Mouse (Mus musculus) limb, embryonic 11.5 days (tissue): ENCODE data around the gene Vars2. TPM values are rescaled to one million over a fixed set of nuclear protein-coding genes. Genes with fewer than 3 reads are reported as not detected.
A peak's percentile ranks its signal among the peaks of the same experiment; 100 is the strongest.

ENCODE experiments used
- ATAC-seq: fragments of 200-750 bp; cut with Nextera tagmentation; 2 replicates; pipeline ENCODE4 v1.8.0; 2017; ENCODE audit warnings: low read depth; ENCODE audit not compliant: insufficient number of reproducible peaks, low FRiP score, low TSS enrichment
- DNase-seq: peaks from one replicate; pipeline ENCODE4 v3.0.0-alpha.2; 2015; ENCODE audit warnings: low spot score
- H3K27ac ChIP-seq: fragments of 300-500 bp; sonication (generic); replicated peaks from 2 replicates; pipeline ENCODE4 v1.5.1; 2014; ENCODE audit warnings: low read depth, mild to moderate bottlenecking, low read length
- H3K27me3 ChIP-seq: fragments of 300-500 bp; sonication (generic); 2 replicates; pipeline ENCODE4 v1.6.1; 2014; ENCODE audit warnings: mild to moderate bottlenecking, low read length, mixed read lengths; ENCODE audit not compliant: control insufficient read depth, insufficient read depth
- H3K36me3 ChIP-seq: fragments of 300-500 bp; sonication (generic); 2 replicates; pipeline ENCODE4 v1.6.1; 2014; ENCODE audit warnings: mild to moderate bottlenecking, low read length, moderate library complexity, mixed read lengths; ENCODE audit not compliant: control insufficient read depth, insufficient read depth
- H3K4me1 ChIP-seq: fragments of 300-500 bp; sonication (generic); 2 replicates; pipeline ENCODE4 v1.6.1; 2014; ENCODE audit warnings: low read length, mixed read lengths; ENCODE audit not compliant: control insufficient read depth, insufficient read depth
- H3K4me2 ChIP-seq: fragments of 300-500 bp; sonication (generic); 2 replicates; pipeline ENCODE4 v1.6.1; 2014; ENCODE audit warnings: low read depth, mild to moderate bottlenecking, moderate library complexity; ENCODE audit not compliant: severe bottlenecking
- H3K4me3 ChIP-seq: fragments of 300-500 bp; sonication (generic); 2 replicates; pipeline ENCODE4 v1.5.1; 2014; ENCODE audit warnings: low read depth, low read length
- H3K9ac ChIP-seq: fragments of 300-500 bp; sonication (generic); 2 replicates; pipeline ENCODE4 v1.6.1; 2014; ENCODE audit warnings: mild to moderate bottlenecking, low read length
- H3K9me3 ChIP-seq: fragments of 300-500 bp; sonication (generic); 2 replicates; pipeline ENCODE4 v1.6.1; 2016; ENCODE audit warnings: low read length; ENCODE audit not compliant: control insufficient read depth
- WGBS: fragments of 180-500 bp; shearing (Covaris S2); extraction: QIAGEN DNeasy Blood & Tissue Kit; methylation state at CpG from one replicate; pipeline ENCODE4 v1.1.7; 2014; 5-methylcytosine and 5-hydroxymethylcytosine counted together
- polyA plus RNA-seq: library from polyadenylated mRNA; unstranded; fragments of >200 nt; fragmentation: Nextera tagmentation; extraction: Ambion mirVana; gene quantifications from 2 replicates; pipeline ENCODE4 v1.2.1, GENCODE M21; 2014

The Vars2 gene
- polyA plus RNA-seq, 1 experiment from 2014 or later, result 17.6 TPM

- no peak overlapping the region for H3K9ac ChIP-seq
- WGBS, result 3% methylated on average over 15 of the region's 15 CpGs
Measured at GRCm38 (mm10) chr17:35635699-35636111, 31.7 kb downstream of the Vars2 start.

DNA sequence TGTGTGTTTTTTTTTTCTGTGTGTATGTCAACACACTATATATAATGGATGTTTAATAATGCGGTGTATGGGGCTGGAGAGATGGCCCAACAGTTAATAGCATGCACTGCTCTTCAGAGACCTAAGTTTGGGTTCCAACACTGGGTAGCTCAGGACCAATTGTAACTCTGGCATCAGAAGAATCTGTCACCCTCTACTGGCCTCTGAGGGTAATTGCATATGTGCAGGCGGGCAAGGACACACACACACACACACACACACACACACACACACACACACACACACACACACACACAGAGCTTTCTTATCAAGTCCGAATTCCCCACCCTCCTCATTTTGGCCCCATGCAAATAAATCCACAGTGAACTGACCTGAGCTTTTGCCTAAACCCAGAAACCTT lies 32.2 kb downstream of the Vars2 start:
- Histone ChIP-seq H3K36me3 (no peaks in the 10 kb centered on the region), H3K27ac (no peak overlapping the region), H3K27me3 (peaks cover 4% of the 10 kb centered on the region; the same call in 1 of the 2 replicates), H3K4me2 (no peak overlapping the region), H3K9me3 (no peaks in the 10 kb centered on the region), H3K9ac (no peak overlapping the region), H3K4me3 (no peak overlapping the region), H3K4me1 (no peaks in the 10 kb centered on the region)
- ATAC-seq (no peak), DNase-seq (no peak)
- WGBS, result 75% methylated on average over 3 of the region's 3 CpGs

More at GRCm38 (mm10) chr17:35635699-35636111, 31.7 kb downstream of the Vars2 start:
- ATAC-seq, result no peak
- H3K27me3 ChIP-seq, result peaks cover 4% of the 10 kb centered on the region; the same call in 1 of the 2 replicates
- H3K27ac ChIP-seq, result no peak overlapping the region
- no peaks in the 10 kb centered on the region for H3K4me1 ChIP-seq
- no peaks in the 10 kb centered on the region for H3K36me3 ChIP-seq
- DNase-seq, result peak; percentile 81
- peak overlapping the region; percentile 16 for H3K4me3 ChIP-seq
- no peaks in the 10 kb centered on the region for H3K9me3 ChIP-seq
- peak overlapping the region; percentile 57 for H3K4me2 ChIP-seq

GRCm38 (mm10) chr17:35633992-35634391 lies 33.4 kb downstream of the Vars2 start:
- Histone ChIP-seq H3K4me2 (no peak overlapping the region), H3K36me3 (no peaks in the 10 kb centered on the region), H3K27me3 (peaks cover 4% of the 10 kb centered on the region; the same call in 1 of the 2 replicates), H3K9me3 (no peaks in the 10 kb centered on the region), H3K4me3 (no peak overlapping the region), H3K9ac (no peak overlapping the region), H3K27ac (no peak overlapping the region), H3K4me1 (no peaks in the 10 kb centered on the region)
- 12% methylated on average over 1 of the region's 1 CpGs for WGBS
- DNase-seq (peak; percentile 41), ATAC-seq (no peak)

- no peaks in the 10 kb centered on the region for H3K9me3 ChIP-seq
- H3K9ac ChIP-seq, result no peak within 1 kb of the TSS
- no peaks in the 10 kb centered on the region for H3K4me1 ChIP-seq
- H3K27ac ChIP-seq, result no peak within 1 kb of the TSS
- H3K27me3 ChIP-seq, result no peaks in the 10 kb centered on the region
- 82% methylated on average over 7 of the region's 7 CpGs for WGBS
- H3K4me2 ChIP-seq, result no peak within 1 kb of the TSS
- ATAC-seq, result no peak
- H3K36me3 ChIP-seq, result no peaks in the 10 kb centered on the region
- DNase-seq, result no peak
- no peak within 1 kb of the TSS for H3K4me3 ChIP-seq
Measured at GRCm38 (mm10) chr17:35626537-35626936, 40.9 kb downstream of the Vars2 start, which contains the start of gene Gm9573. Gm9573 (minus strand) TSS chr17:35626637.

GRCm38 (mm10) chr17:35617127-35617526 lies 50.3 kb downstream of the Vars2 start:
- Histone ChIP-seq H3K36me3 (no peaks in the 10 kb centered on the region), H3K4me3 (no peak overlapping the region), H3K27ac (no peak overlapping the region), H3K27me3 (no peaks in the 10 kb centered on the region), H3K9me3 (no peaks in the 10 kb centered on the region), H3K9ac (no peak overlapping the region), H3K4me2 (no peak overlapping the region), H3K4me1 (no peaks in the 10 kb centered on the region)
- WGBS, result 75% methylated on average over 4 of the region's 4 CpGs
- DNase-seq, result no peak
- ATAC-seq, result no peak

Other genes with a start within 250 kb of the Vars2 start
- gene H2-Q6, start 242.7 kb downstream of the Vars2 start, polyA plus RNA-seq, result 2.5 and 3.1 TPM in 2 replicates
- 23.3 and 25.7 TPM in 2 replicates for gene H2-Q7, start 228.4 kb downstream of the Vars2 start, polyA plus RNA-seq
- gene H2-Q10, start 197.5 kb downstream of the Vars2 start, polyA plus RNA-seq, result 0.26 and 0.72 TPM in 2 replicates
- 0.11 TPM in 1 of 2 replicates, not detected in the other for gene Pou5f1, start 161.6 kb downstream of the Vars2 start, polyA plus RNA-seq
- 53.9 and 65.0 TPM in 2 replicates for gene Tcf19, start 150.8 kb downstream of the Vars2 start, polyA plus RNA-seq
- 13.2 and 13.6 TPM in 2 replicates for gene Cchcr1, start 150.5 kb downstream of the Vars2 start, polyA plus RNA-seq
- 0.72 and 1.1 TPM in 2 replicates for gene Psors1c2, start 134.4 kb downstream of the Vars2 start, polyA plus RNA-seq
- not detected in 2 replicates for gene Cdsn, start 115.5 kb downstream of the Vars2 start, polyA plus RNA-seq
- not detected in 2 replicates for gene 2300002M23Rik, start 100.1 kb downstream of the Vars2 start, polyA plus RNA-seq
- gene Sfta2, start 66.0 kb downstream of the Vars2 start, polyA plus RNA-seq, result not detected in 2 replicates
- not detected in 2 replicates for gene Gm9573, start 41.0 kb downstream of the Vars2 start, polyA plus RNA-seq
- gene Mucl3, start 23.9 kb downstream of the Vars2 start, polyA plus RNA-seq, result not detected in 2 replicates
- 56.7 and 57.0 TPM in 2 replicates for gene Gtf2h4, start 6.1 kb upstream of the Vars2 start, polyA plus RNA-seq
- 14.7 and 17.6 TPM in 2 replicates for gene Ddr1, start 37.0 kb upstream of the Vars2 start, polyA plus RNA-seq
- 2.7 and 3.1 TPM in 2 replicates for gene Ier3, start 154.1 kb upstream of the Vars2 start, polyA plus RNA-seq
- 47.1 and 47.8 TPM in 2 replicates for gene Flot1, start 155.6 kb upstream of the Vars2 start, polyA plus RNA-seq
- gene Tubb5, start 170.7 kb upstream of the Vars2 start, polyA plus RNA-seq, result 1,416 and 1,443 TPM in 2 replicates
- 20.7 and 23.5 TPM in 2 replicates for gene Mdc1, start 173.9 kb upstream of the Vars2 start, polyA plus RNA-seq
- 55.6 and 56.4 TPM in 2 replicates for gene Nrm, start 193.7 kb upstream of the Vars2 start, polyA plus RNA-seq
- gene Ppp1r18, start 198.0 kb upstream of the Vars2 start, polyA plus RNA-seq, result 22.9 and 25.6 TPM in 2 replicates
- 46.5 and 51.2 TPM in 2 replicates for gene Dhx16, start 212.2 kb upstream of the Vars2 start, polyA plus RNA-seq
- 21.3 and 23.2 TPM in 2 replicates for gene 2310061I04Rik, start 229.8 kb upstream of the Vars2 start, polyA plus RNA-seq
- gene Atat1, start 242.5 kb upstream of the Vars2 start, polyA plus RNA-seq, result 128 and 138 TPM in 2 replicates
- gene Mrps18b, start 248.8 kb upstream of the Vars2 start, polyA plus RNA-seq, result 80.2 and 81.7 TPM in 2 replicates
- 43.9 and 52.3 TPM in 2 replicates for gene Ppp1r10, start 248.8 kb upstream of the Vars2 start, polyA plus RNA-seq